Mouse (Mus musculus): ENCODE results near the gene Ss18l1. TPM values are rescaled to one million over a fixed set of nuclear protein-coding genes. Genes with fewer than 3 reads are reported as not detected.

Ss18l1 gene
- 13.3 and 16.0 TPM in 2 replicates for polyA plus RNA-seq (2021; fragmentation: Nextera tagmentation)
- long read RNA-seq, experiment 1, full-length matches to known transcripts = 146 of 196 reads
- long read RNA-seq, experiment 1, partial matches to known transcripts = 35 of 196 reads
- long read RNA-seq, experiment 1, other reads (novel, unspliced or antisense) = 15 of 196 reads
- long read RNA-seq, experiment 2, full-length matches to known transcripts = 9 of 30 reads
- long read RNA-seq, experiment 2, partial matches to known transcripts = 4 of 30 reads
- long read RNA-seq, experiment 2, other reads (novel, unspliced or antisense) = 17 of 30 reads

GRCm38 (mm10) chr2:180042256-180042857 lies at the start of gene Ss18l1, which contains the start of gene Psma7:
Gene Ss18l1 (plus strand): TSS chr2:180042509.
Gene Psma7 (minus strand): TSS chr2:180042433.

GRCm38 (mm10) chr2:180024401-180025098 lies 17.8 kb upstream of the Ss18l1 start, which contains the start of gene Lsm14b:
Gene Lsm14b (plus strand): TSS chr2:180024987.

GRCm38 (mm10) chr2:180070481-180071453 lies 28.5 kb downstream of the Ss18l1 start, which contains the start of gene Mtg2:
Gene Mtg2 (plus strand): TSS chr2:180070588.

GRCm38 (mm10) chr2:180103978-180104658 lies 61.8 kb downstream of the Ss18l1 start, which contains the start of gene Hrh3:
Gene Hrh3 (minus strand): TSS chr2:180104488.

GRCm38 (mm10) chr2:180118661-180119438 lies 76.5 kb downstream of the Ss18l1 start, which contains the start of gene Osbpl2:
Gene Osbpl2 (plus strand): TSS chr2:180119306.

Other genes with a start within 250 kb of the Ss18l1 start
- 0.85 and 1.2 TPM in 2 replicates for gene Taf4, start 65.9 kb upstream of the Ss18l1 start, polyA plus RNA-seq (2021; fragmentation: Nextera tagmentation)
- gene Lsm14b, start 17.5 kb upstream of the Ss18l1 start, polyA plus RNA-seq (2021; fragmentation: Nextera tagmentation) = 2.1 and 2.7 TPM in 2 replicates
- gene Psma7, start 76 bp upstream of the Ss18l1 start, polyA plus RNA-seq (2021; fragmentation: Nextera tagmentation) = 600 and 641 TPM in 2 replicates
- gene Mtg2, start 28.1 kb downstream of the Ss18l1 start, polyA plus RNA-seq (2021; fragmentation: Nextera tagmentation) = 17.7 and 21.4 TPM in 2 replicates
- gene Hrh3, start 62.0 kb downstream of the Ss18l1 start, polyA plus RNA-seq (2021; fragmentation: Nextera tagmentation) = 52.0 and 77.2 TPM in 2 replicates
- 23.2 and 33.8 TPM in 2 replicates for gene Osbpl2, start 76.8 kb downstream of the Ss18l1 start, polyA plus RNA-seq (2021; fragmentation: Nextera tagmentation)
- 113 and 133 TPM in 2 replicates for gene Adrm1, start 129.0 kb downstream of the Ss18l1 start, polyA plus RNA-seq (2021; fragmentation: Nextera tagmentation)
- 0.70 and 0.72 TPM in 2 replicates for gene Lama5, start 183.3 kb downstream of the Ss18l1 start, polyA plus RNA-seq (2021; fragmentation: Nextera tagmentation)
- 2,420 and 3,364 TPM in 2 replicates for gene Rps21, start 214.9 kb downstream of the Ss18l1 start, polyA plus RNA-seq (2021; fragmentation: Nextera tagmentation)
- 5.1 and 6.5 TPM in 2 replicates for gene Cables2, start 231.0 kb downstream of the Ss18l1 start, polyA plus RNA-seq (2021; fragmentation: Nextera tagmentation)
- gene Rbbp8nl, start 247.4 kb downstream of the Ss18l1 start, polyA plus RNA-seq (2021; fragmentation: Nextera tagmentation) = not detected in 2 replicates

Measured in left cerebral cortex, adult 6 months (tissue).